Mouse (Mus musculus) megakaryocyte progenitor cell, adult 5-6 weeks (primary cell): ENCODE measurements around the gene Ssc4d. TPM values are rescaled to one million over a fixed set of nuclear protein-coding genes. Genes with fewer than 3 reads are reported as not detected.

Experiments used
- ATAC-seq: replicated peaks from 2 replicates; pipeline ENCODE4 v1.8.0; 2016; ENCODE audit warnings: mild to moderate bottlenecking, moderate TSS enrichment, inconsistent platforms; ENCODE audit not compliant: poor library complexity
- total RNA-seq, 2 experiments: library from RNA; stranded (forward) in 1 of 2; stranded (reverse) in 1 of 2; fragments of 157-497, 149-512 nt in 1 of 2; fragments of 200-1000 nt in 1 of 2; gene quantifications; 2 replicates each; pipeline versions ENCODE4 v1.2.3 to v1.2.4; 2015 to 2017

Gene Ssc4d
- total RNA-seq, 2 experiments from 2014 or later = 2.3 to 3.3 TPM

DNA sequence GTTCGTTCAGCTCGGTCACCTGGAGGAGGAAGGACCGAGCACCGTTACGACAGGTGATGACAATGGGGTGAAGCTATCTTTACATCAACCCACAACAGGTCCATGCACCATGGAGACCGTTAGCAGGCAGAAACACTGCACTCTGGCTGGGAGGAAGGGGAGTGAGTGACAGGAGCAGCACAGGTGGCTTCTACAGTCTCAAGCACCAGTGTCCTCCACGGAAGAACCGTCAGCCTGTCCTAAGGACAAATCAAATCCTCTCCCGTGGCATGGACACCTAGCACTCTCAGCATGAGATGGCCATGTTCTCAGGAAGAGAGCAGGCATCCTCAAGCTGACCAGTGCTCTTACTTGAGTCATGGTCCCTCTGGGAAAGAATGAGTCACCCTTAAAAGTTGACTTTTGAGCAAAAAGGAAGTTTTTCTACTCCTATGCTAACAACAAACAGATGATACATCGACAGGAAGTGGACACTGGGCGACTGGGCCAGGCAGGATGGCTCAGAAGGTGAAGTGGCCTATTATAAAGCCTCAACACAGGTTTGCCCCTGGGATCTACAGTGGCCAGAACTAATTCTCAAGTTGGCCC is 62.6 kb downstream of the Ssc4d start:
- no peak for ATAC-seq

DNA sequence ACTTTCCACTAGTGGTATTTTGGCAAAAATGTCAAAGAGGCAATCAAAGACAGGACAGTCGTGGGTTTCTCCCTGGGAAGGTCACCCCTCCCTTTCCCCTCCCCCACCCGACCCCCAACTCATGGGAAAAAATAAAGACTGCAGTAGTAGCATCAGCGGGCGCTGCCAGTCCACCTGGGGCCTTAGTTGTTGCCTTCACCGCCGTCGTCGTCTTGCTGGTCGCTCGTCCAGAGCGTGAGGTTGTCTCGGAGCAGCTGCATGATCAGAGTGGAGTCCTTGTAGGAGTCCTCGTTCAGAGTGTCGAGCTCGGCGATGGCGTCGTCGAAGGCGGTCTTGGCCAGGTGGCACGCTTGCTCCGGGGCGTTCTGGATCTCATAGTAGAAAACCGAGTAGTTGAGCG is 63.5 kb downstream of the Ssc4d start:
- ATAC-seq = no peak

Other genes starting within 250 kb of the Ssc4d start
- 8.5 and 11.6 TPM in 2 replicates for gene Tmem120a, start 230.1 kb downstream of the Ssc4d start, total RNA-seq (2015)
- gene Tmem120a, start 230.1 kb downstream of the Ssc4d start, total RNA-seq (2017) = 8.2 and 19.1 TPM in 2 replicates
- not detected in 2 replicates for gene Styxl1, start 196.1 kb downstream of the Ssc4d start, total RNA-seq (2015)
- not detected in 2 replicates for gene Styxl1, start 196.1 kb downstream of the Ssc4d start, total RNA-seq (2017)
- 415 and 419 TPM in 2 replicates for gene Mdh2, start 196.1 kb downstream of the Ssc4d start, total RNA-seq (2015)
- gene Mdh2, start 196.1 kb downstream of the Ssc4d start, total RNA-seq (2017) = 185 and 192 TPM in 2 replicates
- gene Srrm3, start 167.6 kb downstream of the Ssc4d start, total RNA-seq (2015) = not detected in 2 replicates
- not detected in 2 replicates for gene Srrm3, start 167.6 kb downstream of the Ssc4d start, total RNA-seq (2017)
- gene Hspb1, start 86.6 kb downstream of the Ssc4d start, total RNA-seq (2015) = not detected in 2 replicates
- not detected in 2 replicates for gene Hspb1, start 86.6 kb downstream of the Ssc4d start, total RNA-seq (2017)
- gene Ywhag, start 39.9 kb downstream of the Ssc4d start, total RNA-seq (2015) = 124 and 130 TPM in 2 replicates
- gene Ywhag, start 39.9 kb downstream of the Ssc4d start, total RNA-seq (2017) = 87.4 and 88.3 TPM in 2 replicates
- gene Zp3, start 5.6 kb upstream of the Ssc4d start, total RNA-seq (2015) = 0.10 TPM in 1 of 2 replicates, not detected in the other
- not detected in 2 replicates for gene Zp3, start 5.6 kb upstream of the Ssc4d start, total RNA-seq (2017)
- 12.9 and 13.7 TPM in 2 replicates for gene Dtx2, start 20.3 kb upstream of the Ssc4d start, total RNA-seq (2015)
- gene Dtx2, start 20.3 kb upstream of the Ssc4d start, total RNA-seq (2017) = 4.7 and 5.5 TPM in 2 replicates
- not detected in 2 replicates for gene Upk3b, start 64.0 kb upstream of the Ssc4d start, total RNA-seq (2015)
- not detected in 2 replicates for gene Upk3b, start 64.0 kb upstream of the Ssc4d start, total RNA-seq (2017)
- gene Upk3bl, start 80.0 kb upstream of the Ssc4d start, total RNA-seq (2015) = 0.59 and 1.4 TPM in 2 replicates
- 0.17 and 1.0 TPM in 2 replicates for gene Upk3bl, start 80.0 kb upstream of the Ssc4d start, total RNA-seq (2017)
- 31.4 and 43.2 TPM in 2 replicates for gene Rasa4, start 109.4 kb upstream of the Ssc4d start, total RNA-seq (2015)
- 21.5 and 31.9 TPM in 2 replicates for gene Rasa4, start 109.4 kb upstream of the Ssc4d start, total RNA-seq (2017)
- gene Polr2j, start 142.1 kb upstream of the Ssc4d start, total RNA-seq (2015) = 115 and 120 TPM in 2 replicates
- 127 and 153 TPM in 2 replicates for gene Polr2j, start 142.1 kb upstream of the Ssc4d start, total RNA-seq (2017)
- 13.2 and 16.5 TPM in 2 replicates for gene Lrwd1, start 161.5 kb upstream of the Ssc4d start, total RNA-seq (2015)
- 52.6 and 56.5 TPM in 2 replicates for gene Lrwd1, start 161.5 kb upstream of the Ssc4d start, total RNA-seq (2017)
- 15.6 and 18.5 TPM in 2 replicates for gene Alkbh4, start 161.6 kb upstream of the Ssc4d start, total RNA-seq (2015)
- gene Alkbh4, start 161.6 kb upstream of the Ssc4d start, total RNA-seq (2017) = 8.4 and 12.9 TPM in 2 replicates
- 16.4 and 16.7 TPM in 2 replicates for gene Orai2, start 196.2 kb upstream of the Ssc4d start, total RNA-seq (2015)
- gene Orai2, start 196.2 kb upstream of the Ssc4d start, total RNA-seq (2017) = 21.2 and 26.9 TPM in 2 replicates
- gene Prkrip1, start 224.4 kb upstream of the Ssc4d start, total RNA-seq (2015) = 21.0 and 26.5 TPM in 2 replicates
- 51.5 and 78.2 TPM in 2 replicates for gene Prkrip1, start 224.4 kb upstream of the Ssc4d start, total RNA-seq (2017)